Mouse (Mus musculus) kidney, embryonic 16.5 days (tissue): ENCODE measurements around the gene Zscan2. TPM values are rescaled to one million over a fixed set of nuclear protein-coding genes. Genes with fewer than 3 reads are reported as not detected.
A peak's percentile ranks its signal among the peaks of the same experiment; 100 is the strongest.

Experiments
- ATAC-seq: fragments of 200-750 bp; cut with Nextera tagmentation; 2 replicates; pipeline ENCODE4 v1.8.0; 2017; ENCODE audit warnings: moderate TSS enrichment; ENCODE audit not compliant: low FRiP score, low TSS enrichment
- H3K27ac ChIP-seq: fragments of 300-500 bp; sonication (generic); 2 replicates; pipeline ENCODE4 v1.5.1; 2014; ENCODE audit warnings: low read length
- H3K27me3 ChIP-seq: fragments of 300-500 bp; sonication (generic); 2 replicates; pipeline ENCODE4 v1.6.1; 2014; ENCODE audit warnings: low read length, control low read depth, mixed read lengths; ENCODE audit not compliant: insufficient read depth
- H3K36me3 ChIP-seq: fragments of 300-500 bp; sonication (generic); 2 replicates; pipeline ENCODE4 v1.6.1; 2014; ENCODE audit warnings: low read length, control low read depth, mixed read lengths; ENCODE audit not compliant: insufficient read depth
- H3K4me1 ChIP-seq: fragments of 300-500 bp; sonication (generic); 2 replicates; pipeline ENCODE4 v1.6.1; 2014; ENCODE audit warnings: low read length, control low read depth, mixed read lengths; ENCODE audit not compliant: insufficient read depth
- H3K4me2 ChIP-seq: fragments of 300-500 bp; sonication (generic); replicated peaks from 2 replicates; pipeline ENCODE4 v1.6.1; 2014; ENCODE audit warnings: low read depth, low read length
- H3K4me3 ChIP-seq: fragments of 300-500 bp; sonication (generic); 2 replicates; pipeline ENCODE4 v1.5.1; 2014; ENCODE audit warnings: mild to moderate bottlenecking, low read length
- H3K9ac ChIP-seq: fragments of 300-500 bp; sonication (generic); replicated peaks from 2 replicates; pipeline ENCODE4 v1.6.1; 2014; ENCODE audit warnings: low read length
- H3K9me3 ChIP-seq: fragments of 300-500 bp; sonication (generic); 2 replicates; pipeline ENCODE4 v1.6.1; 2016; ENCODE audit warnings: low read length, control low read depth
- WGBS: fragments of 180-500 bp; shearing (Covaris S2); extraction: QIAGEN DNeasy Blood & Tissue Kit; methylation state at CpG from one replicate; pipeline ENCODE4 v1.1.7; 2014; 5-methylcytosine and 5-hydroxymethylcytosine counted together
- polyA plus RNA-seq: library from polyadenylated mRNA; unstranded; fragments of >200 nt; fragmentation: Nextera tagmentation; extraction: Ambion mirVana; gene quantifications from 2 replicates; pipeline ENCODE4 v1.2.1, GENCODE M21; 2015

Gene Zscan2
- polyA plus RNA-seq, 1 experiment from 2014 or later, result 3.0 TPM

- 71% methylated on average over 5 of the region's 5 CpGs for WGBS
- H3K4me2 ChIP-seq, result no peak overlapping the region
- H3K27ac ChIP-seq, result no peak overlapping the region
- H3K27me3 ChIP-seq, result no peaks in the 10 kb centered on the region
- H3K4me1 ChIP-seq, result peaks cover 19% of the 10 kb centered on the region; the same call in 1 of the 2 replicates
- no peak for ATAC-seq
- H3K9me3 ChIP-seq, result no peaks in the 10 kb centered on the region
- H3K4me3 ChIP-seq, result no peak overlapping the region
- H3K36me3 ChIP-seq, result no peaks in the 10 kb centered on the region
- no peak overlapping the region for H3K9ac ChIP-seq
Measured at GRCm38 (mm10) chr7:80842132-80842531, 18.6 kb upstream of the Zscan2 start.

- Histone ChIP-seq H3K4me1 (peaks cover 12% of the 10 kb centered on the region; the same call in 1 of the 2 replicates), H3K9ac (no peak overlapping the region), H3K4me2 (no peak overlapping the region), H3K27me3 (no peaks in the 10 kb centered on the region), H3K27ac (no peak overlapping the region), H3K36me3 (no peaks in the 10 kb centered on the region), H3K4me3 (no peak overlapping the region), H3K9me3 (no peaks in the 10 kb centered on the region)
- no peak for ATAC-seq
- WGBS, result 78% methylated on average over 1 of the region's 1 CpGs
Measured at GRCm38 (mm10) chr7:80843176-80843575, 17.5 kb upstream of the Zscan2 start.

GRCm38 (mm10) chr7:80843910-80844640 lies 16.6 kb upstream of the Zscan2 start:
- H3K9me3 ChIP-seq, result no peaks in the 10 kb centered on the region
- no peak for ATAC-seq
- H3K9ac ChIP-seq, result no peak overlapping the region
- H3K27ac ChIP-seq, result no peak overlapping the region
- no peaks in the 10 kb centered on the region for H3K36me3 ChIP-seq
- no peak overlapping the region for H3K4me3 ChIP-seq
- no peak overlapping the region for H3K4me2 ChIP-seq
- no peaks in the 10 kb centered on the region for H3K27me3 ChIP-seq
- 90% methylated on average over 8 of the region's 8 CpGs for WGBS
- peaks cover 11% of the 10 kb centered on the region; the same call in 1 of the 2 replicates for H3K4me1 ChIP-seq

GRCm38 (mm10) chr7:80844691-80845090 lies 16.0 kb upstream of the Zscan2 start:
- 79% methylated on average over 12 of the region's 12 CpGs for WGBS
- no peaks in the 10 kb centered on the region for H3K9me3 ChIP-seq
- H3K36me3 ChIP-seq, result no peaks in the 10 kb centered on the region
- peaks cover 11% of the 10 kb centered on the region; the same call in 1 of the 2 replicates for H3K4me1 ChIP-seq
- H3K9ac ChIP-seq, result no peak overlapping the region
- no peak overlapping the region for H3K4me2 ChIP-seq
- no peak overlapping the region for H3K27ac ChIP-seq
- no peak overlapping the region for H3K4me3 ChIP-seq
- no peaks in the 10 kb centered on the region for H3K27me3 ChIP-seq
- no peak for ATAC-seq

GRCm38 (mm10) chr7:80845621-80846279 lies 15.0 kb upstream of the Zscan2 start:
- H3K4me2 ChIP-seq, result no peak overlapping the region
- WGBS, result 66% methylated on average over 15 of the region's 15 CpGs
- ATAC-seq, result no peak

GRCm38 (mm10) chr7:80846280-80846678 lies 14.4 kb upstream of the Zscan2 start:
- Histone ChIP-seq H3K27me3 (no peaks in the 10 kb centered on the region), H3K9me3 (no peaks in the 10 kb centered on the region), H3K27ac (no peak overlapping the region), H3K4me1 (peaks cover 4% of the 10 kb centered on the region; the same call in 1 of the 2 replicates), H3K4me2 (no peak overlapping the region), H3K9ac (peak overlapping the region; percentile 11; the same call in 1 of the 2 replicates), H3K36me3 (no peaks in the 10 kb centered on the region), H3K4me3 (no peak overlapping the region)
- 86% methylated on average over 10 of the region's 10 CpGs for WGBS
- ATAC-seq, result no peak

More at GRCm38 (mm10) chr7:80845621-80846279, 15.0 kb upstream of the Zscan2 start:
- H3K9ac ChIP-seq, result peak overlapping the region; percentile 11; the same call in 1 of the 2 replicates
- peaks cover 5% of the 10 kb centered on the region; the same call in 1 of the 2 replicates for H3K4me1 ChIP-seq
- no peak overlapping the region for H3K27ac ChIP-seq
- no peak overlapping the region for H3K4me3 ChIP-seq
- no peaks in the 10 kb centered on the region for H3K36me3 ChIP-seq
- H3K27me3 ChIP-seq, result no peaks in the 10 kb centered on the region
- H3K9me3 ChIP-seq, result no peaks in the 10 kb centered on the region

- no peak overlapping the region for H3K27ac ChIP-seq
- H3K4me1 ChIP-seq, result peaks cover 4% of the 10 kb centered on the region; the same call in 1 of the 2 replicates
- no peak overlapping the region for H3K4me3 ChIP-seq
- WGBS, result 86% methylated on average over 5 of the region's 5 CpGs
- H3K9ac ChIP-seq, result no peak overlapping the region
- H3K36me3 ChIP-seq, result no peaks in the 10 kb centered on the region
- no peak overlapping the region for H3K4me2 ChIP-seq
- H3K9me3 ChIP-seq, result no peaks in the 10 kb centered on the region
- no peaks in the 10 kb centered on the region for H3K27me3 ChIP-seq
- no peak for ATAC-seq
Measured at GRCm38 (mm10) chr7:80846709-80847108, 14.0 kb upstream of the Zscan2 start.

- Histone ChIP-seq H3K9ac (no peak overlapping the region), H3K4me3 (no peak overlapping the region), H3K4me1 (peaks cover 4% of the 10 kb centered on the region; the same call in 1 of the 2 replicates), H3K9me3 (no peaks in the 10 kb centered on the region), H3K4me2 (no peak overlapping the region), H3K27me3 (no peaks in the 10 kb centered on the region), H3K36me3 (no peaks in the 10 kb centered on the region), H3K27ac (no peak overlapping the region)
- ATAC-seq, result no peak
- WGBS, result 66% methylated on average over 2 of the region's 2 CpGs
Measured at GRCm38 (mm10) chr7:80849267-80849666, 11.5 kb upstream of the Zscan2 start.

- no peaks in the 10 kb centered on the region for H3K27me3 ChIP-seq
- WGBS, result 16% methylated on average over 4 of the region's 4 CpGs
- no peak overlapping the region for H3K9ac ChIP-seq
- no peak overlapping the region for H3K4me3 ChIP-seq
- H3K4me1 ChIP-seq, result peaks cover 4% of the 10 kb centered on the region; the same call in 1 of the 2 replicates
- no peak overlapping the region for H3K27ac ChIP-seq
- H3K4me2 ChIP-seq, result no peak overlapping the region
- no peaks in the 10 kb centered on the region for H3K9me3 ChIP-seq
- peak; percentile 73 for ATAC-seq
- H3K36me3 ChIP-seq, result no peaks in the 10 kb centered on the region
Measured at GRCm38 (mm10) chr7:80849710-80850109, 11.0 kb upstream of the Zscan2 start.

GRCm38 (mm10) chr7:80850520-80850919 lies 10.2 kb upstream of the Zscan2 start:
- Histone ChIP-seq H3K4me1 (peaks cover 4% of the 10 kb centered on the region; the same call in 1 of the 2 replicates), H3K27ac (no peak overlapping the region), H3K36me3 (no peaks in the 10 kb centered on the region), H3K27me3 (no peaks in the 10 kb centered on the region), H3K4me3 (no peak overlapping the region), H3K9me3 (no peaks in the 10 kb centered on the region), H3K9ac (no peak overlapping the region), H3K4me2 (no peak overlapping the region)
- WGBS, result 90% methylated on average over 5 of the region's 5 CpGs
- no peak for ATAC-seq
